Mouse (Mus musculus) kidney, adult 2 months (tissue): ENCODE results near the gene Fbxo42. TPM values are rescaled to one million over a fixed set of nuclear protein-coding genes. Genes with fewer than 3 reads are reported as not detected.

ENCODE experiments used
- DNase-seq: peaks from one replicate; pipeline ENCODE4 v3.0.0; 2021
- H3K27ac ChIP-seq: fragments of 200-500 bp; 2 replicates; pipeline ENCODE4 v1.5.1; 2012; ENCODE audit warnings: low read depth, low read length, control low read depth, inconsistent platforms; ENCODE audit not compliant: insufficient read depth
- H3K27me3 ChIP-seq: fragments of 200-500 bp; replicated peaks from 2 replicates; pipeline ENCODE4 v1.6.1; 2012; ENCODE audit warnings: mild to moderate bottlenecking, moderate library complexity, low read length, inconsistent platforms; ENCODE audit not compliant: control insufficient read depth, insufficient read depth
- H3K36me3 ChIP-seq: fragments of 200-500 bp; 2 replicates; pipeline ENCODE4 v1.6.1; 2012; ENCODE audit warnings: mild to moderate bottlenecking, moderate library complexity, low read length, inconsistent platforms; ENCODE audit not compliant: control insufficient read depth, insufficient read depth
- H3K4me1 ChIP-seq: fragments of 200-500 bp; 2 replicates; pipeline ENCODE4 v1.6.1; 2011; ENCODE audit warnings: low read length; ENCODE audit not compliant: control insufficient read depth, insufficient read depth
- H3K4me3 ChIP-seq: fragments of 200-500 bp; 2 replicates; pipeline ENCODE4 v1.5.1; 2011; ENCODE audit warnings: mild to moderate bottlenecking, low read depth, low read length, control low read depth; ENCODE audit not compliant: insufficient read depth
- CTCF ChIP-seq: fragments of 200-500 bp; conservative IDR thresholded peaks from 2 replicates; pipeline ENCODE4 v1.5.1; 2011; ENCODE audit warnings: low read depth, mild to moderate bottlenecking, control low read depth, low read length, moderate library complexity, mixed read lengths; ENCODE audit not compliant: insufficient read depth, insufficient read length
- POLR2A ChIP-seq: fragments of 200-500 bp; IDR thresholded peaks from one replicate; pipeline ENCODE4 v1.6.1; 2011; ENCODE audit warnings: low read depth, low read length, control low read depth
- WGBS: fragments of 180-500 bp; shearing (Covaris S2); methylation state at CpG from one replicate; pipeline ENCODE4 v1.1.7; 2018; 5-methylcytosine and 5-hydroxymethylcytosine counted together
- polyA plus RNA-seq: library from polyadenylated mRNA; depleted of rRNA; stranded (reverse); fragments of >200 nt; gene quantifications from 2 replicates; pipeline ENCODE4 v1.2.3, GENCODE M21; 2012

Gene Fbxo42
- polyA plus RNA-seq, 1 experiment = 11.7 TPM

GRCm38 (mm10) chr4:141160193-141160592, 12.5 kb downstream of the Fbxo42 start:
- Histone ChIP-seq H3K36me3 (no peaks in the 10 kb centered on the region), H3K4me3 (no peak overlapping the region), H3K4me1 (peaks cover 18% of the 10 kb centered on the region), H3K27ac (no peak overlapping the region), H3K27me3 (no peaks in the 10 kb centered on the region)
- TF ChIP-seq CTCF (no peak), POLR2A (no peak)
- no peak for DNase-seq
- WGBS = 75% methylated on average over 4 of the region's 4 CpGs

- Histone ChIP-seq H3K27ac (no peak overlapping the region), H3K4me3 (no peak overlapping the region), H3K4me1 (peaks cover 23% of the 10 kb centered on the region), H3K36me3 (no peaks in the 10 kb centered on the region), H3K27me3 (no peaks in the 10 kb centered on the region)
- TF ChIP-seq CTCF (no peak), POLR2A (no peak)
- no peak for DNase-seq
- 71% methylated on average over 6 of the region's 6 CpGs for WGBS
Observed at GRCm38 (mm10) chr4:141161699-141162208, 14.0 kb downstream of the Fbxo42 start.

- no peak for TF ChIP-seq POLR2A
- no peak for TF ChIP-seq CTCF
Observed at GRCm38 (mm10) chr4:141163729-141164128, 16.0 kb downstream of the Fbxo42 start.

GRCm38 (mm10) chr4:141165744-141166292, 18.1 kb downstream of the Fbxo42 start:
- Histone ChIP-seq H3K27ac (no peak overlapping the region), H3K4me1 (peaks cover 8% of the 10 kb centered on the region; the same call in 1 of the 2 replicates), H3K27me3 (no peaks in the 10 kb centered on the region), H3K36me3 (no peaks in the 10 kb centered on the region), H3K4me3 (no peak overlapping the region)
- WGBS = 64% methylated on average over 8 of the region's 8 CpGs
- DNase-seq = no peak
- TF ChIP-seq POLR2A (no peak), CTCF (no peak)

More at GRCm38 (mm10) chr4:141163729-141164128, 16.0 kb downstream of the Fbxo42 start:
- DNase-seq = no peak
- no peaks in the 10 kb centered on the region for H3K27me3 ChIP-seq
- no peak overlapping the region for H3K4me3 ChIP-seq
- H3K36me3 ChIP-seq = no peaks in the 10 kb centered on the region
- H3K4me1 ChIP-seq = peaks cover 14% of the 10 kb centered on the region; the same call in 1 of the 2 replicates
- 81% methylated on average over 5 of the region's 5 CpGs for WGBS
- H3K27ac ChIP-seq = no peak overlapping the region

- Histone ChIP-seq H3K27me3 (no peaks in the 10 kb centered on the region), H3K4me3 (no peak overlapping the region), H3K36me3 (no peaks in the 10 kb centered on the region), H3K4me1 (peaks cover 8% of the 10 kb centered on the region; the same call in 1 of the 2 replicates), H3K27ac (no peak overlapping the region)
- 97% methylated on average over 3 of the region's 3 CpGs for WGBS
- TF ChIP-seq POLR2A (no peak), CTCF (no peak)
- no peak for DNase-seq
Observed at GRCm38 (mm10) chr4:141167156-141167555, 19.4 kb downstream of the Fbxo42 start.

- Histone ChIP-seq H3K4me3 (no peak overlapping the region), H3K4me1 (peaks cover 4% of the 10 kb centered on the region; the same call in 1 of the 2 replicates), H3K36me3 (peaks cover 1% of the 10 kb centered on the region; the same call in 1 of the 2 replicates), H3K27me3 (no peaks in the 10 kb centered on the region), H3K27ac (no peak overlapping the region)
- no peak for DNase-seq
- TF ChIP-seq CTCF (no peak), POLR2A (no peak)
- WGBS = 94% methylated on average over 8 of the region's 8 CpGs
Observed at GRCm38 (mm10) chr4:141172121-141172520, 24.4 kb downstream of the Fbxo42 start.

- DNase-seq = no peak
- H3K27ac ChIP-seq = no peak overlapping the region
- 80% methylated on average over 5 of the region's 5 CpGs for WGBS
- peaks cover 7% of the 10 kb centered on the region; the same call in 1 of the 2 replicates for H3K4me1 ChIP-seq
- H3K27me3 ChIP-seq = no peaks in the 10 kb centered on the region
- peaks cover 1% of the 10 kb centered on the region; the same call in 1 of the 2 replicates for H3K36me3 ChIP-seq
- no peak overlapping the region for H3K4me3 ChIP-seq
- TF ChIP-seq POLR2A = no peak
Observed at GRCm38 (mm10) chr4:141175783-141176182, 28.1 kb downstream of the Fbxo42 start.
